Mouse (Mus musculus): ENCODE data around the gene Apom.
A peak's percentile ranks its signal among the peaks of the same experiment; 100 is the strongest.
"Not testable (repeated sequence)": the region's sequence is repeated elsewhere in the genome, so short reads cannot be mapped to it uniquely, and the experiment has no call there.

Apom gene

DNA sequence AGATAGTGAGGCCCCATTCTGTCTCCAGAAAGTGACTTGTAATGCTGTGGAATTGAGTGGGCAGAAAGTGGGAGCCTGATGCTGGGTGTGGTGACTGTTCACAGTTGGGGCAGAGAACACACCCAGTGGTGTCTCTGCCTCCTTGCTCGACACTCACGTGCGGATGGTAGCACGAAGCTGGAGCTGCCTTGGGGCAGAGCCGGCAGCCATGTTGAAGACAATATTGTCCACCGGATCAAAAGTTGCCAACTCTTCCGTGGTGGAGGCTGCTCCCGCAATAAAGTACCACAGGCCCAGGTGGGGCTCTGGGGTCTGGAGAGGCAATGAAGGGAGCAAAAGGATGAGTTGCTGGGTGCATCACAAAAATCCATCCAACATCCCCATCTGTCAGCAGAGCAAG, 812 bp downstream of the Apom start:
- no peak for DNase-seq (ENCODE audit: inconsistent age in 2 of 2, low spot score in 1 of 2)

DNA sequence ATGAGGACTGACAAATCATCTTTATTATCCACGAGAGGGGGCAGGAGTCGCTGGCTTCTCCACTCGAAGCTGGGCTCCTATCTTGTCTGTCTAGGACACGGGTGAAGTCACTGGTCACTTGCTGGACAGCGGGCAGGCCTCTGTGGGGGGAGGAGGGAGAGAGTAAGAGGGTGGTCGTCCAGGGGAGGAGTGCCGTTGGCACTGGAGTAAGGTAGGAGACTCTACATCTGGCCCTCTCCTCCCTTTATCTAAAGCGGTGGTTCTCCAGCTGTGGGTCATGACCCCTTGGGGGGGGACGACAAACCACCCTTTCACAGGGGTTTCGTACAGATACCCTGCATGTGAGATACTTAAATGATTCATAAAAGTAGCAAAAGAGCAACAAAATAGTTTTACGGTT, 2.9 kb downstream of the Apom start:
- no peak for DNase-seq (ENCODE audit: inconsistent age in 2 of 2, low spot score in 1 of 2)

DNA sequence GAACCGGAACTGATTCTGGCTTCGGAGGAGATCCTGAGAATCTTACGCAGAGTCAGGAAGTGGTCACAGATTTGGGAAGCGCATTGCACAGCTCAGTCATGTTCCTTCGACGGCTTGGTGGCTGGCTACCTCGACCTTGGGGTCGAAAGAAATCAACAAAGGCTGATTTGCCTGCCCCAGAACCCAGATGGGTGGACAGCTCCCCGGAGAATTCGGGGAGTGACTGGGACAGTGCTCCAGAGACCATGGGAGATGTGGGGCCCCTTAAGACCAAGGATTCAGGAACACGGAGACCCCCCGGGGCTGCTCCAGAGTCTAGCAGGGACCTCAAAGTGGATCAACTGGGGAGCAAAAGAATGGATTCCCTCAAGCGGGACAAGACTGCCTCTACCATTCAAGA, 4.8 kb downstream of the Apom start:
- DNase-seq (ENCODE audit: inconsistent age in 2 of 2, low spot score in 1 of 2): peak in 1 of 2 experiments; percentile 64

DNA sequence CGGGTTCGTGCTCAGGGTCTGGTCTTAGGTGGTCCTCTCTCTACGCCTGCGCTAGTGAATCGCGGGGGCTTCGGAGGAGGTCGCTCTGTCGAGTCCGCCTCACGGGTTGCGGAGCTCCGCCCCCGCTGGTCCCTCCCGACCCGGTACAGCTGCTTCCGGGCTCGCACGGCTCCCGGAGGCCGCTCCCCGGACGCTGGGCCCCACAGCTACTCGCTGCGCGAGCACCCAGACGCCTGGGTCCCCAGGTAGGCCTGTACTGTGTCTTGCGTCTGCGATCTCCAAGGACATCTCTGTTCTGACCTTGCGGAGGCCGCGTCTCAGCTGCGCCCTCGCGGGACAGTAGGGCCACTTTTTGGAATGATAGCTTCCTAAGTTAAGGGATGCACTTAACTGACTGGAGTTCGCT, 5.6 kb downstream of the Apom start, which contains the start of gene D17H6S53E:
Gene D17H6S53E (plus strand): TSS at position 168 of the 406 bp plus-strand sequence.
- peak; percentile 86 to 94 for DNase-seq (ENCODE audit: inconsistent age in 2 of 2, low spot score in 1 of 2)

DNA sequence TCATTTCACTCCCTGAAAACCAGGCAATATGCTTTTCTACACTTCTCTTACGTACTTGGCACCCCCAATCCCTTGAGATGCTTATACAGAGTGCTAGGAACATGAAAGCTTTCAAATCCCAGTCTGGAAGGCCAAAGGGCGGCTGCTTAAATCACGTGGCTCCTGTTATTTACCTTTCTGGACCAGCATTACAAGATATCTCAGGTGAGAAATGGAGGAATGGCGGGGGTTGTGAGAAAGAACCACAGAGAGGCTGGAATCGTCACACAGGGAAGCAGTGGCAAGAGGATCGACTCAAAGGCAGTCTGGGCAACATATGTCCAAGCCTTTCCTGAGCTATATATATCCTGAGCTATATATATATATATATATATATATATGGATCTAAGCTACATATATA, 6.3 kb downstream of the Apom start:
- DNase-seq (ENCODE audit: inconsistent age in 2 of 2, low spot score in 1 of 2): no peak

DNA sequence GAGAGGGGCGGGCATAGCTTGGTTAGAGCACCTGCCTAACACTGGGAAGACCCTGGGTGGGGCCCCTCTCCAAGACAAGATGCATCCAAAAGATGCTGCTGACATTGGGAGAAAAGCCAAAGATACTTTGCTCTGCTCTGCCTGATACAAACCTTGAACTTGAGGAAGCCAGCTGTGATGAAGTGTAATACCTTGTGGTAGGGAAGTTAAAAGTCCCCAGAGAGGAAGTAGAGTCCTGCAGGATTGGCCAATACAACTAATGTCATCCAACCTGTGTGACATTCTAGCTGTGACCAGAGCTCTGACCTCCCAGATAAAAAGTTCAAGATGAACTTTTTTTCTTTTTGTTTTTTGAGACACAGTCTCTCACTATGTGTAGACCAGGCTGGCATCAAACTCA, 6.8 kb downstream of the Apom start:
- no peak for DNase-seq (ENCODE audit: inconsistent age in 2 of 2, low spot score in 1 of 2)

DNA sequence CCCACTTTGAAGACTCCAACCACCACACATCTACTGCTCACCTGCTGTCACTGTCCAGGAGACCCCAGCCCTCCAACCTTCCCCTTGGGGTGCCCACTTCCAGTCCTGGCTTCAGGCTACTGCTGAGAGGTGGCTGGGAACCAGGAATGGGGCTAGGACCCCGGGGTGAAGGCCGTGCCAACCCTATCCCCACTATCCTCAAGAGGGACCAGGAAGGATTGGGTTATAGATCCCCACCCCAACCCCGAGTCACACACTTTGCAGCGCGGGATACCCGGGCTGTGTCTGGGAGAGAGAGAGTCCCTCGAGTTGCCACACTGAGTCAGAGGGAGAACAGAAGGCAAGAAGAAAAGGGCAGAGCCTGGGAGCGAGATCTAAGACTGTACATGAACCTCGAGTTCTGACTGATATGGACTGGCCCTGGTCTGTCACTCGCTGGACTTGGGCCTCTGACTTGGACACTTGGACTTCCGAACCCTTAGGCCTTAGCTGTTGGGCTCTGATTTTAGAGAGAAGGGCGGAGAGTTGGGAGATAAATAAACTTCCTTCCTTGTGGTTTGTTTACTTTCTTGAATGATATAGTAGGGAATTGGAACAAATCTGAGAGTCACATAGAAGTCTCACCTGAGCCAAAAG, 7.5 kb downstream of the Apom start:
- not testable (repeated sequence) for DNase-seq (ENCODE audit: inconsistent age in 2 of 2, low spot score in 1 of 2)

DNA sequence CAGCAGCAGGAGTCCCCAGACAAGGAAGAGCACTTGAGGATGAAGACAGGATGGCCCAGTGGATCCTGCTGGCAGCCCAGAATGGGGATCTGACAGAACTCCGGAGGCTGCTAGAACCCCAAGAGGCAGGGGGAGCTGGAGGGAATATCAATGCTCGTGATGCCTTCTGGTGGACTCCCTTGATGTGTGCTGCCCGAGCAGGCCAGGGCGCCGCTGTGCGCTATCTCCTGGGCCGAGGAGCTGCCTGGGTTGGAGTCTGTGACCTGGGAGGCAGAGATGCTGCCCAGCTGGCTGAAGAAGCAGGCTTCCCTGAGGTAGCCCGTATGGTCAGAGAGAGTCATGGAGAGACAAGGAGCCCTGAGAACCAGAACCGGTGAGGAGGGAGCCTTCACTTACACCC, 8.6 kb downstream of the Apom start:
- DNase-seq (ENCODE audit: inconsistent age in 2 of 2, low spot score in 1 of 2): not testable (repeated sequence)

DNA sequence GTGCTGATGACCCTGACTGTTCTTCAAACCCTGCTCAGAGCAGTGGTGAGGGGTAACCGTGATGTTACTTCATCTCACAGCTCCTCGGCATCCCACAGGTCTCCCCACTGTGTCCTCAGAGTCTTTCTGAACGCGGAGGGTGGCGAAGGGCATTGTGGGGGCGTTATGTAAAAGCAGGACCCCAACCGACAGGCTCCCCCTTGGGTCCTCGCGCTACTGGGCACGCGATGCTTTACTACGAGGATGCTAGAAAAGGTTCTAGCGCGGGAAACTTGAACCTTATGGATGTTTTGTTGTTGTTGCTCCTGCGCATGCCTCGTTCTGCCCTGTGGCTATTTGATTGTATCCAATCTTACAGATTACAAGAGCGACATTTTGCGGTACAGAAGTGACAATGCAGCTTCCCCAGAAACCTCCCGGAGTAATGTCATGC, 10.0 kb downstream of the Apom start, which contains the start of gene Csnk2b:
Gene Csnk2b (minus strand): TSS at position 183 of the 433 bp plus-strand sequence.
- peak; percentile 66 to 85 for DNase-seq (ENCODE audit: inconsistent age in 2 of 2, low spot score in 1 of 2)

DNA sequence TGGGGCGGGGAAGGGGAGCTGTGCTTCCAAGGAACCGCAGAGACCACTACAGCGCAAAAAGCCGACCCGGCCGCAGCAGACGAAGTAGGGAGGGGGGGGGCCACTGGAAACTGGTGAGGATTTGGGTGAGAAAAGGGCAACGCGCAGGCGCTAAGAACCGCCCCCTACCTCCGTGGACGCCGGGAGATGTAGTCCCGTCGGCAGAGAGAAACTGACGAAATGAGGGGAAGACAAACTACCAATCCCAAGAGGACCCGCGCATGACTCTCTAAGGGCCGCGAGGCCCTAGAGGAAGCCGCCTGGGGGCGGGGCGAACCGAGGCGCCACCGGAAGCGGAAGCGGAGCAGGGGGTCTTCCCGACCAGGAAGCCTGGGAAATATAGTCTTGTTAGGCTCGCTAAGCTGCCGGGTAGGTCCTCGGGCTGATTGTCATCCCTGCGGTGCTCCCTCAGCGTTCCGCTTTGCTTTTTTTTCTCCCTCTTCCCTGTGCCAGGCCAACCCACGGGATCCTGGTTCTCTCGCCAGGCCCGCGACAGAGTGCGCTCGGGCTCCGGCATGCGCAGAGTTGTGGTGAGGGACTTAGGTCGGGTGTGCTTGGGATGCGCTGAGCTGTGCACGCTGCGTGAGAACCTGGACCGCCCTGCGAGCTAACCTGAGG, 10.6 kb downstream of the Apom start, which contains the start of gene Gpank1:
Gene Gpank1 (plus strand): TSS at position 313 of the 657 bp plus-strand sequence.
- DNase-seq (ENCODE audit: inconsistent age in 2 of 2, low spot score in 1 of 2): peak; percentile 99

DNA sequence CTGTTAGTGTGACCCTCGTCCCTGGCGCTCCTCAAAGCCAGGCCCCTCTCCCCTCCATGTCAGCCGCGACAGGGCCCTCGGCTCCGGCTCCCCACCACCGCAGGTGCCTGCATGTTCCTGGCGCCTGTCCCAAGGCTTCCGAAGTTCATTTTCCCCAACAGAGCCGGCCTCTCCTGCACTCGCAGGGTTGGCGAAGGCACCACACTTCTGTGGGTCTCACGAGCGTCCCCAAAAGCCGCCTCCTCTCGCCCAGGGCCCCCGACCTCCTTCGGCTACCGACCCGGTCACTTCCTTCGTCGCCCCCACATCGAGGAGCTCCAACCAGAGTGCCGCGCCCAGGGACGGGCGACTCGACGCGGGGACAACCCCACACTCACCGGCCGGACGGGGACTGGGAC, 11.1 kb downstream of the Apom start:
- peak in 1 of 2 experiments; percentile 76 for DNase-seq (ENCODE audit: inconsistent age in 2 of 2, low spot score in 1 of 2)

DNA sequence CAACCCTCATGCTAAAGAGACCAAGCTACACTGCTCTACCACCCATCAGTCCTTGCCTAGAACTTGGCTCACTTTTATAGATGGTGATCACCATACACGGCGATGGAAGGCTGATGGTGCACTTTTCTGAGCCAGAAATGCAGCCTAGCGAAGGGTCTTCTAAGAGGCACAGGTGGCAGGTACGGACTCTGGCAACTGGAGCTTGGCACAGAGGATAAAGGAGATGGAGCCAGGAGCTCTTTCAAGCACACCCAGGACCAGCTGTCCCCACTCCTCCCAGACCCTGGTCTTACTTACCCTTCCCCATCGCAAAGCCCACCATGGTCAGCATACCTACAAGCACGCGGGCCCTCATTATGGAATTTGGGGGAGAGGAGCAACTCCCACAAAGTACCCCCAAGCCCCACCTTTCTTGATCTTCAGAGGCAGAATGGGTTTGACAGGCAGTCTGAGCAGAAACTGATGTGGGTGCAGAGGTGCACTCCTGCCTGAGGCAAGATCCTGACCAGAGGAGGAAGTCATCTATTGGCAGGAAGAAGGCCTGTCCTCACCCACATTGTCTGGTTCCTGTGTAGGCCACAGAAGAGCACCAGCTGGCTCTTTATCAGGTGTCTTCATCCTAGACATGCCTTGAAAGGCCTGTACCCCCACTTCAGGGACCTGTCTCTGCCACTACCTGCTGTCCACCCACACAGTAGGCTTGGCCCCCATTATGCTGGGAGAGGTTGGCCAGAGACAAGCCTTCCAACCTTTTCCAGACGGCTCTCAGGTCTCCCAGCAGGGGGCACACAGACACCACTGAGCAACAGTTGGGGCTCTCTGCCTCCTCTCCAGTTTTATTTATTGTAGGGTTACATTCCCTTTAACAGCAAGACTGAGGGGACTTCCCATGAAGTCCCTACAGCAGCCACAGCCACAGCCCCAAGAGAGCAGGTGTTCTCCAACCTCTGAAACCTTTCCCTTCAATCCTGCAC, 16.5 kb downstream of the Apom start, which contains the start of gene Ly6g5b:
Gene Ly6g5b (minus strand): TSS at position 383 of the 974 bp plus-strand sequence.
- peak in 1 of 2 experiments; percentile 59 for DNase-seq (ENCODE audit: inconsistent age in 2 of 2, low spot score in 1 of 2)

DNA sequence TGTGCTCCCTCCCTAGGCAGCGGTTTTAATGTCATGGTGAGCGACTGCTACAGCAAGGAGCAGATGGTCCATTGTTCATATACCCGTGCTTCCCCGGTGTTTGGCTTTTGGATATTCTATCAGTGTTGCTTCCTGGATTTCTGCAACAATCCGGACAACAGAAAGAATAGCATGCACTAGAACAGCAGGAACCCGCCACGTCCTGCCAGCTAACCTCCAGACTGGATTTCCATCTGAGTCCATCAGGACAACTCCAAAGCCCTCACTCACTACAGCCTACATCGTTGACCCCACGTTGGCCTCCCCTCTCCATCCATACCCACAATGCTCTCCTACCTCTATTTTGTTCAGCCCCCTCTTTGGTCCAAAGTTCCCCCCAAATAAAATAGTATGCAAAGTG, 20.1 kb downstream of the Apom start:
- no peak for DNase-seq (ENCODE audit: inconsistent age in 2 of 2, low spot score in 1 of 2)

DNA sequence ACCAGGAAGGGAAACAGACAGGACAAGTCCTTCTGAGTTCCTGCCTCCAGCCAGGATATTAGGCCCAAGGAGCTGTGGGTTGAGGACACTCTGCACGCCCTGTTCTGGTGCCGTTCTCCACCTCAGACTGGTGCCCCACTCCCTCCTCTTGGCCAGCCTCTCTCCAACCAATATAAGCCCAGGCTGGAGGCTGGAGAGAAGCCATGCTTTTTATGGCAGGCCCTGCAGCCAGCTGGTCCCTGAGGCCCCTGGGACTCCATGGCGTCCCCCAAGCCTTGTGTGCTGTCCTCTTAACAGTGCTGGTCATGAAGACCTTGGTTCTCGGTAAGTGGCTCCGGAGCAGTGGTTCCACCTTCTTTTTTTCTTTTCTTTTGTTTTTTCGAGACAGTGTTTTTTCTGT, 23.8 kb downstream of the Apom start, which contains the start of gene Ly6g5c:
Gene Ly6g5c (plus strand): TSS at position 183 of the 400 bp plus-strand sequence.
- DNase-seq (ENCODE audit: inconsistent age in 2 of 2, low spot score in 1 of 2): no peak

DNA sequence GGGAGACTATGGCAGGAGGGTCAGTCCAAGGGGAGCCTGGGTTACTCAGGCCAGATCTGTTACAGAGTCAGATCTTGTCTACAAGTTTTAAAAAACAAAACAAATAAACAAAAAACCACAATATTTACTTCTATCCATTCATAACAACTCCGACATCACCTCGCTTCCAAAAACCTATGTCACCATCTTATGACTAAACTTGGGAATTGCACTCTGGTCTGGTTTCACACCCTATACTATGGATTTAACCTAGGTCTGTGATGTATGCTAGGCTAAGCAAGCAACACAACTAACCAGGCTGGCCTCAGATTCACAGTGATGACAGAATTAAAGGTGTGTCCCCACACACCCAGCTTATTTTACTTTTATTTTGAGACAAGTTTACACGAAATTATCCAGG, 25.3 kb downstream of the Apom start:
- DNase-seq (ENCODE audit: inconsistent age in 2 of 2, low spot score in 1 of 2): no peak

DNA sequence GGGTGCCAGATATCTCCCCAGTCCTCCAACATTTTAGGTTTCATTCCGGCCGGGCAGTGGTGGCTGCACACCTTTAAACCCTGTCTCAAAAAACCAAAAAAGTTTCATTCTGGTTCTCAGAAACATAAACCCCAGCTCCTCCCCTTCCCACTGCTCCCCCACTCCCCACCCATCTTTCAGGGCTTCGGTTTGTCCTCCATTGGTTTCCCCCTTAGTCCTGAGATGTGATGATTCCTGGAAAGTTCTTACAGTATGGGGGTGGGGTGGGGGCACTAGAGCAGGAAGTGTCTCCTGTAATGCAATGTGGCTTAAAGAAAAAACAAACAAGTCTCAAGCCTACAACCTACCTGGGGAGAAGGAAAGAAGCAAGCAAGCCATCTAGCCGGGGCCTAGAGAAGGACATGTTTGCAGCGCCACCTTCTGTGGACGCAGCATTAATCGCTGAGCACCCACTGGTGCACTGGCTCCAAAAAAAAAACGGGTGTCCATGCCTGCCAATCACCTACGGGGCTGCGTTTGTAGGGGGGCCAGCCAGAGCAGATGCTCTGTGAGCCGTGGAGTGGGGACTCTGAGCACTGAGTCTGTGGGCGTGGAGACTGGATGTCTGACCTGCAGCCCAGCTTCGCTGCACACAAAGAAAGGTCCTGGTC, 26.0 kb downstream of the Apom start:
- DNase-seq (ENCODE audit: inconsistent age in 2 of 2, low spot score in 1 of 2): peak in 1 of 2 experiments; percentile 60

DNA sequence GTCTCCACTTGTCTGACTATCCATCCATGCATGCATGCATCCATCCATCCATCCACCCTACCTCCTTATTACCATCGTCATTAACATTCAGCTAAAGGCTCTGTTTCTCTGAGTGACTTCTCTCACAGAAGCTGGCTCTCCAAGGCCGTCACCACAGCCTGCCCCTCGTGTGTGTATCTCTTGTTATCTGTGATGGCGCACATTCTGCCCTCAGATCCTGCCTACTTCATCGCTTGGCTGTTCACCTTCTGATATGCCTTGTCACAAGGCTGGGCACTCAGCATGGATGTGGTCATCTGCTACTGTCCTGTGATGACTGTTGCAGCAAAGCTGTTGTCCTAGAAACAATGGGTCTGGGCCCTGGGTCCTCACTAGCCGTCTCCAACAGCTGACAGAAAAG, 27.1 kb downstream of the Apom start:
- DNase-seq (ENCODE audit: inconsistent age in 2 of 2, low spot score in 1 of 2): no peak

DNA sequence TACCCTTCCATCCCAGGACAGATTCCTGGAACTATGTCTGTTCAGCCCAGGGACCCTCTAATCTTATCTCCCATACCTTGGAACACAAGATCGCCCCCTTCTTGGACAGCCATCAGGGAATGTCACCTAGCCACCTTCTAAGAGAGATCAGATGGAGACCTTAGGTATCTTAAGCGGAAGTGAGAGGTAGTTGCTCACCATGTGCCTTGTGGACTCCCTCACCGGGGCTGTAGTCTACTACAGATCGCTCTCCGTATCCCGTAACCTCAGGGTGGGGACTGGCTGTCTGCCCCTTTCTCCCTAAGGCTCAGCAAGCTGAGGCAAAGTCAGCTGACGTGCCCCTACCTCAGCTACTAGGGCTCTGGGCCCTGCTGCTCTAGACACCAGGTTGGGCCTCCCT, 27.8 kb downstream of the Apom start:
- DNase-seq (ENCODE audit: inconsistent age in 2 of 2, low spot score in 1 of 2): no peak

DNA sequence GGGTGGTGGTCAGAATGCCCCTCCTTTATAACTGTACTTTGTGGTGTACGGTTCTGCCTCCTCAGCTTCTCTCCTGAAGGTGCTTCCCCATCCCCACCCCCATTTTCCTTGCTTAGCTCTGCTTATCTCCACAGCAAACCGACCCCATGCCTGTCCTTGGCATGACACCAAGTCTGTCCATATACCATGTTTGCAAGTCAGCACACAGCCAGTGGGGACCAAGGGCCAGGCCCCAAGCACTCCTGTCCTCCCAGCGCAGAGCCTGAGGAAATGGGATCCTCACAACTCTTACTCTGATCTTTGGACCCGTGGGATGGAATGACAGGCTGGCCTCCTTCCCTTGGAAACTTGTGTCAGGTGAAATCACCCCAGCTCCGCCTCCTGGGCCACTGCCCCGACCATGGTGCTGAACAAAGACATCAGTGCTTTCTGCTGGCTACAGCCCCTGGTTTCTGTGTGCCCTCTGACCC, 28.6 kb downstream of the Apom start:
- peak in 1 of 2 experiments; percentile 40 for DNase-seq (ENCODE audit: inconsistent age in 2 of 2, low spot score in 1 of 2)

DNA sequence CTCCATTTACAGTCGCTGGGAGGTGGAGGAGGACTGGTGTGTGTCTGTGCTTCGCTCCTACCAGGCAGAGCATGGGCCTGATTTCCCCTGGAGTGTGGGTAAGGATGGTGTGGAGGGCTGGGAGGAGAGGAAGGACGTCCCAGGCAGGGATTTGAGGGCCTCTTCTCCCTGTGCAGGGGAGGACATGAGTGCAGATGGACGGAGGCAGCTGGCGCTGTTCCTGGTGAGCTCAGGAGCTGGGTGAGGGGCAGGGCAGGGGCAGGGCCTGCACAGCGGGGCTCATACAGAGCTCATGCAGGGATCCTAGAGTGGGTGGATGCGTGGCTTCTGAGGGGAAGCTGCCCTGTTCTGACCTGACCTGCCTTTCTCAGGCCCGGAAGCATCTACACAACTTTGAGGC, 29.6 kb downstream of the Apom start:
- DNase-seq (ENCODE audit: inconsistent age in 2 of 2, low spot score in 1 of 2): peak in 1 of 2 experiments; percentile 16
